Mouse (Mus musculus): ENCODE results near the gene Asrgl1. TPM values are rescaled to one million over a fixed set of nuclear protein-coding genes. Genes with fewer than 3 reads are reported as not detected.
A peak's percentile ranks its signal among the peaks of the same experiment; 100 is the strongest.
"Not testable (repeated sequence)": the region's sequence is repeated elsewhere in the genome, so short reads cannot be mapped to it uniquely, and the experiment has no call there.

The Asrgl1 gene
- 15.9 and 17.4 TPM in 2 replicates for polyA plus RNA-seq (2015; fragmentation: Nextera tagmentation; extraction: Ambion mirVana)

GRCm38 (mm10) chr19:9135512-9136331, at the start of gene Asrgl1:
Gene Asrgl1, minus strand, starts transcription at chr19:9135636.
- Histone ChIP-seq H3K4me2 (peak within 1 kb of the TSS; percentile 97), H3K4me3 (peak within 1 kb of the TSS; percentile 64), H3K4me1 (peaks cover 16% of the 10 kb centered on the region), H3K27me3 (no peaks in the 10 kb centered on the region), H3K27ac (no peak within 1 kb of the TSS), H3K9me3 (no peaks in the 10 kb centered on the region), H3K9ac (peak within 1 kb of the TSS; percentile 77), H3K36me3 (no peaks in the 10 kb centered on the region)
- 11% methylated on average over 31 of the region's 31 CpGs for WGBS
- ATAC-seq (ENCODE audit: insufficient number of reproducible peaks, insufficient read depth, low FRiP score, low TSS enrichment, low read depth): peak; percentile 91

- Histone ChIP-seq H3K4me1 (no peaks in the 10 kb centered on the region), H3K4me2 (no peak overlapping the region), H3K36me3 (no peaks in the 10 kb centered on the region), H3K4me3 (no peak overlapping the region), H3K9me3 (no peaks in the 10 kb centered on the region), H3K27me3 (no peaks in the 10 kb centered on the region), H3K27ac (no peak overlapping the region), H3K9ac (no peak overlapping the region)
- no peak for ATAC-seq (ENCODE audit: insufficient number of reproducible peaks, insufficient read depth, low FRiP score, low TSS enrichment, low read depth)
- WGBS: 71% methylated on average over 4 of the region's 4 CpGs
Measured at GRCm38 (mm10) chr19:9146214-9146613, 10.8 kb upstream of the Asrgl1 start.

- H3K27ac ChIP-seq: 0 out of 2 replicates have a peak overlapping the region, but pooled peaks have one; percentile 1
- H3K27me3 ChIP-seq: no peaks in the 10 kb centered on the region
- H3K4me3 ChIP-seq: no peak overlapping the region
- H3K4me1 ChIP-seq: no peaks in the 10 kb centered on the region
- H3K9ac ChIP-seq: no peak overlapping the region
- ATAC-seq (ENCODE audit: insufficient number of reproducible peaks, insufficient read depth, low FRiP score, low TSS enrichment, low read depth): no peak
- H3K4me2 ChIP-seq: no peak overlapping the region
- H3K36me3 ChIP-seq: no peaks in the 10 kb centered on the region
- no peaks in the 10 kb centered on the region for H3K9me3 ChIP-seq
Measured at GRCm38 (mm10) chr19:9143639-9144125, 8.2 kb upstream of the Asrgl1 start.

GRCm38 (mm10) chr19:9143230-9143629, 7.8 kb upstream of the Asrgl1 start:
- 0 out of 2 replicates have a peak overlapping the region, but pooled peaks have one; percentile 1 for H3K27ac ChIP-seq
- H3K4me3 ChIP-seq: no peak overlapping the region
- no peak overlapping the region for H3K9ac ChIP-seq
- H3K27me3 ChIP-seq: no peaks in the 10 kb centered on the region
- no peaks in the 10 kb centered on the region for H3K4me1 ChIP-seq
- no peaks in the 10 kb centered on the region for H3K36me3 ChIP-seq
- no peak overlapping the region for H3K4me2 ChIP-seq
- H3K9me3 ChIP-seq: no peaks in the 10 kb centered on the region
- ATAC-seq (ENCODE audit: insufficient number of reproducible peaks, insufficient read depth, low FRiP score, low TSS enrichment, low read depth): no peak
- WGBS: 81% methylated on average over 2 of the region's 2 CpGs

GRCm38 (mm10) chr19:9140361-9140760, 4.9 kb upstream of the Asrgl1 start:
- not testable (repeated sequence) for H3K36me3 ChIP-seq; H3K4me2 ChIP-seq; H3K4me1 ChIP-seq; H3K9me3 ChIP-seq; H3K27ac ChIP-seq; H3K27me3 ChIP-seq; H3K4me3 ChIP-seq; H3K9ac ChIP-seq; ATAC-seq (ENCODE audit: insufficient number of reproducible peaks, insufficient read depth, low FRiP score, low TSS enrichment, low read depth)
- WGBS: 78% methylated on average over 1 of the region's 1 CpGs

GRCm38 (mm10) chr19:9137159-9137558, 1.7 kb upstream of the Asrgl1 start:
- ATAC-seq (ENCODE audit: insufficient number of reproducible peaks, insufficient read depth, low FRiP score, low TSS enrichment, low read depth): no peak
- WGBS: 90% methylated on average over 1 of the region's 1 CpGs

GRCm38 (mm10) chr19:9134746-9135511, 507 bp downstream of the Asrgl1 start:
- peak overlapping the region; percentile 77 for H3K9ac ChIP-seq
- H3K4me3 ChIP-seq: peak overlapping the region; percentile 64
- peak; percentile 59 for ATAC-seq (ENCODE audit: insufficient number of reproducible peaks, insufficient read depth, low FRiP score, low TSS enrichment, low read depth)
- WGBS: 2% methylated on average over 37 of the region's 37 CpGs
- peaks cover 16% of the 10 kb centered on the region for H3K4me1 ChIP-seq
- no peaks in the 10 kb centered on the region for H3K9me3 ChIP-seq
- no peaks in the 10 kb centered on the region for H3K36me3 ChIP-seq
- peak overlapping the region; percentile 97 for H3K4me2 ChIP-seq
- no peaks in the 10 kb centered on the region for H3K27me3 ChIP-seq
- H3K27ac ChIP-seq: no peak overlapping the region

More at GRCm38 (mm10) chr19:9137159-9137558, 1.7 kb upstream of the Asrgl1 start:
- Histone ChIP-seq H3K9me3 (no peaks in the 10 kb centered on the region), H3K4me1 (peaks cover 16% of the 10 kb centered on the region), H3K36me3 (no peaks in the 10 kb centered on the region), H3K4me2 (no peak overlapping the region), H3K27me3 (no peaks in the 10 kb centered on the region), H3K9ac (no peak overlapping the region), H3K27ac (no peak overlapping the region), H3K4me3 (no peak overlapping the region)

- H3K36me3 ChIP-seq: peaks cover 10% of the 10 kb centered on the region
- no peak overlapping the region for H3K4me2 ChIP-seq
- H3K27me3 ChIP-seq: no peaks in the 10 kb centered on the region
- 98% methylated on average over 1 of the region's 1 CpGs for WGBS
- no peak for ATAC-seq (ENCODE audit: insufficient number of reproducible peaks, insufficient read depth, low FRiP score, low TSS enrichment, low read depth)
- H3K27ac ChIP-seq: no peak overlapping the region
- H3K4me3 ChIP-seq: no peak overlapping the region
- H3K9ac ChIP-seq: no peak overlapping the region
- no peaks in the 10 kb centered on the region for H3K9me3 ChIP-seq
- H3K4me1 ChIP-seq: peaks cover 14% of the 10 kb centered on the region
Measured at GRCm38 (mm10) chr19:9129996-9130395, 5.4 kb downstream of the Asrgl1 start.

- H3K36me3 ChIP-seq: peaks cover 10% of the 10 kb centered on the region
- ATAC-seq (ENCODE audit: insufficient number of reproducible peaks, insufficient read depth, low FRiP score, low TSS enrichment, low read depth): 0 out of 2 replicates have a peak, but pooled peaks have one; percentile 37
- 93% methylated on average over 4 of the region's 4 CpGs for WGBS
Measured at GRCm38 (mm10) chr19:9128499-9129194, 6.8 kb downstream of the Asrgl1 start.

GRCm38 (mm10) chr19:9123986-9124385, 11.4 kb downstream of the Asrgl1 start:
- not testable (repeated sequence) for H3K4me2 ChIP-seq; H3K4me1 ChIP-seq; H3K4me3 ChIP-seq; H3K27me3 ChIP-seq; H3K9me3 ChIP-seq; ATAC-seq (ENCODE audit: insufficient number of reproducible peaks, insufficient read depth, low FRiP score, low TSS enrichment, low read depth); H3K9ac ChIP-seq; H3K27ac ChIP-seq
- H3K36me3 ChIP-seq: peaks cover 11% of the 10 kb centered on the region
- WGBS: 86% methylated on average over 2 of the region's 2 CpGs

More at GRCm38 (mm10) chr19:9128499-9129194, 6.8 kb downstream of the Asrgl1 start:
- no peak overlapping the region for H3K4me2 ChIP-seq
- H3K4me1 ChIP-seq: peaks cover 6% of the 10 kb centered on the region; the same call in 1 of the 2 replicates
- H3K27me3 ChIP-seq: no peaks in the 10 kb centered on the region
- H3K9me3 ChIP-seq: no peaks in the 10 kb centered on the region
- H3K4me3 ChIP-seq: no peak overlapping the region
- H3K27ac ChIP-seq: no peak overlapping the region
- H3K9ac ChIP-seq: no peak overlapping the region

- Histone ChIP-seq H3K36me3 (0 out of 2 replicates have a peak, but pooled peaks cover 7% of the 10 kb centered on the region), H3K9me3 (no peaks in the 10 kb centered on the region), H3K4me2 (no peak overlapping the region), H3K4me1 (no peaks in the 10 kb centered on the region), H3K4me3 (no peak overlapping the region), H3K9ac (no peak overlapping the region), H3K27ac (no peak overlapping the region), H3K27me3 (no peaks in the 10 kb centered on the region)
- WGBS: 94% methylated on average over 1 of the region's 1 CpGs
- no peak for ATAC-seq (ENCODE audit: insufficient number of reproducible peaks, insufficient read depth, low FRiP score, low TSS enrichment, low read depth)
Measured at GRCm38 (mm10) chr19:9122390-9122789, 13.0 kb downstream of the Asrgl1 start.
